Mouse (Mus musculus) left cerebral cortex, adult 18-20 months (tissue): Measurements from ENCODE around the gene Pla2g5. TPM values are rescaled to one million over a fixed set of nuclear protein-coding genes. Genes with fewer than 3 reads are reported as not detected.
A peak's percentile ranks its signal among the peaks of the same experiment; 100 is the strongest.
"Not testable (repeated sequence)": the region's sequence is repeated elsewhere in the genome, so short reads cannot be mapped to it uniquely, and the experiment has no call there.

Source experiments
- DNase-seq, 2 experiments: peaks; one replicate each; pipeline ENCODE4 v3.0.0; 2021 to 2022; ENCODE audit warnings: low spot score in 2 of 2, mixed read lengths in 1 of 2
- total RNA-seq, 2 experiments: library from RNA; stranded (reverse); gene quantifications; 2 replicates each; pipeline ENCODE4 v1.2.3; 2021

Pla2g5 gene
- total RNA-seq, 2 experiments from 2014 or later = 3.6 to 3.9 TPM

DNA sequence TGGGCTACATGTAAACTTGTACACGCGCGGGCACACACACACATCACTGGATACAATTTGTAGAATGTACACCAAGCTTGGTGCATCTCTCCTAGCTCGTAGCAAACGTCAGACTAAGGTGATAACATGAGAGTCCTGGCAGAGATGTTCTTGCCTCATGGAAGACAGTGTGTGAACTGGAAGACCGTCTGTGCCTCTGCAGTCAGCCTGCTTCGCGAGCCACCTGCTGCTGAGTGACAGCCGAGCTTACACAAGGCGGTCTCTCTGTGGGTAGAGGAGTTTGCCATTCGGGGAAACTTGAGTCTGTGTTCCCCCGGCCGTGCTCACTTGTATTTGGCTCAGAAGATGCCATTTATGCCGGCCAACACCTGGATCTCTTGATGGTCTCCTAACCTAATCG, 4.8 kb downstream of the Pla2g5 start:
- DNase-seq = no peak

DNA sequence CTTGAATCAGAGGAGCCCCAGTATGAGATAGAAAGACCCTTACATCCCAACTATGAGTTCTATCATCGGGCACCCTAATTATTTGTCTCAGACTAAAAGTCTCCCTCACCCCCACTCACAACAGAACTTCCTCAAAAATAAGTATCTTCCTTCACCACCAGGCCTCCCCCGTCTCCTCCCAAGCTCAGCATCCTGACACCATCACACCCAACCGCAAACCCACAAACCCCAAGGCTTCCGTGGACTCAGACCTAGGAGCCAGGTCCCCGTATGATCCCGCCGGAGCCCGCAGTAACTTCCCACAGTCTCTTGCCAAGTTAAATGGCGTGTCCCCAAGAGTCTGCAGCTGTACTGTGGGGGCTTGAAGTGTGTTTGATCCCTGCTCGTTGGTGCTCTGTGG, 5.7 kb downstream of the Pla2g5 start:
- DNase-seq = no peak

DNA sequence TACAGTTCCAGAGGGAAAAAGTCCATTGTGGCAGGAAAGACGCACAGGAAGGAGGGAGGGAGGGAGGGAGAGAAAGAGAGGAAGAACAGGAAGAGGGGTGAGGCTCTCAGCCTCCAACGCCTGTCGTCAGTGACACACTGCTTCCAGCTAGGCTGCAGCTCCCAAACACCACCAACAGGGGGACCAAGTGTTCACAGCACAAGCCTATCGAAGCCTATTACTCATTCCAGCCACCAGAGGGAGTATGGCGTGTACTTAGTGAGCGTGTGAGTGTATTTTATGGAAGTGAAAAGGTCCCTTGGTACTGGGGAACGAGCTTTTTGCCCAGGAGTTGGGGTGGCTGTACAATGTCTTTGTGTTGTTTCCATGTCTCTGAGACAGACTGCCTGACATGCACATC, 6.8 kb downstream of the Pla2g5 start:
- peak; percentile 69 to 73 for DNase-seq

DNA sequence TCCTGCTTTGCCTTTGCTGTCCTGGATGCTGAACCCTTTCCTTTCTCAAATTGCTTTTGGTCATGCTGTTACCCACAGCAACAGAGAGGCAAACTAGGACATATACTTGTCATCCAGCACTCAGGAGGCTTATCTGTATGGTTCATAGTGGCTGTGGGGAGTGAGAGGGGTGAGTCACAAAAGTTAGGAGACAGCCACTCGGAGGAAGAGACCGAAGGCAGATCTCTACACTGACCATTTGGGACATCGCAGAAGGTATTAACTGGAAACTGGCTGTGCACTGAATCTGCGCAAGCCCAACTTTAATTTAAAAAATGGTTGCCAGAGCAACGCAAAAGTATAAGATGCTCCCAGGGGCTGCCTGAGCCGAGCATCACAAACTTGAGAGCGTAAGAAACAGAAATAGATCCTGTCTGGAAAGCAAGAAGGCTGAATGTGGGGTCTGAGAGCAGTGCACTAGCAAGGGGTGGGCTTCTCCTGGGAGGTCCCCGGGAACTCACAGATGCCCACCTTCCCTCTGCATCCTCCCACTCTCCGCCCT, 8.1 kb downstream of the Pla2g5 start:
- DNase-seq = no peak

DNA sequence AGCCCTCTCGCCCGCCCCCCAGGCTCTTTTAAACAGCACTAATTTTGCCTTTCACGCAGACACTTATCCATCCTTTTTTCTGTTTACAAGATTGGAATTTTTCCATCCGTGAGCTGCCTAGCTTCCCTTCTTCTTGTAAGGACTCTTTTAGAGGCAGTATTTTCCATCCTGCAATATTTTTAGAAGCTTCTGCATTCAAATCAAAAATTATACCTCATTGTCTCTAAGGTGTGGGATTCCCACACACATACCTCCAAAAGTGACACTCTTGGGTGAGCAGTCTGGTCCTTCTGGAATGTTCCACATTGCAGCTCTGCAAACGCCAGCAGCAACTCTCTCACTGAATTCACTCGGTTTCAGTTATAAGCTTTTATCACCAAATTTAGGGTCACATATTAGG, 10.3 kb downstream of the Pla2g5 start:
- no peak for DNase-seq

DNA sequence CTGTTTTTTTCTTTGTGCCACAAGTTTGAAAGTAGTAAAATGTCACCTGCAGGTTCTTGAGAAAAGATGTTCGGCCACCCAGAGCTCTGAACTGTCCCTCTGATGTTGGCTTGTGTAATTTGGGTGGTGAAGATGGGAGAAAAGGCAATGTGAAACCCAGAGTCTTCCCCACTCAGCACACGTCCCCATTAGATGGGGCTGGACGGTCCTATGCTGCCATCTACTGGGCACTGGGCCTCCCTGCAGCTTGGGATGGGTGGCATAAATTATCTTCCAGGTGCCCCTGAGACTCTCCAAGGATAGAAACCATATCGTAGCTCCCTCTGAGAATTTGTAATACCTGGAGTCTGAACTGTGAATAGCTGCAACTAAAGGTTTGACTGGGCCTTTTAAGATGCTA, 11.8 kb downstream of the Pla2g5 start:
- peak; percentile 83 to 87 for DNase-seq

DNA sequence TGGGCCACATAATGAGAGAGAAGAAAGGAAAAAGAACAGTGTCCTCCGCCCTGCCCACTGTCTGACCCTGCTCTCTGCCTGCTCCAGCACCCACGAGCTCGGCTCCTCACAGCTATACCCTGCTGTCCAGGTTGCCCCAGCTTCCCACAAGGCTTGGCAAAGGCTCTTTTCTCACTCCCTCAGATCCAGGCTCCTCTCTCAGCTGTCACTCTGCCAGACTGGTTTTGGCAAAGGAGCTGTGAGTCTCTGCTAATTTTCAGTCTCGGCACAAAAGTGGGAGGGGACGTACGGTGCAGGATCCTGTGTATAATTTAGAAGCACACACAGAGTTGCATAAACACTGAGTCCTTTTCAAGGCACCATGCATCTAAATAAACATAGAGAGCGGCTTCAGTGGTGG, 21.9 kb downstream of the Pla2g5 start:
- DNase-seq = peak; percentile 86 to 94

DNA sequence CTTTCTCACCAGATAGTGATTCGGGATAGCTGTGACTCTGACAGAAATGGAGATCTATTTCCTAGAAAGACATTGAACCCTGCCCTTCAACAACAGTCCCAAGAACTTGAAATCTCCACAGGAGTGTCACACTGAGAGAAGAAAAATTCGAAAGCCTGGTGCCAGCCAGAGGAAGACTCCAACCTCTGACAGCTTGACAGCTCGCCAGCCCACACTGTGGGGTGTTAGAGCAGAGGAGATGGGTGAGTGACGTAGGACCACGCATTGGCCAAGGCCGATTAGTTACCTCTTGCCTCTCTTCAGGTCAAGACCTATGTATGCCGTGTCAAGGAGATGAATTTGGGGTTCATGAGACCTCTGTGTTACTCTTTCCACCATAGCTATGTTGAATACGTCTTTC, 22.6 kb downstream of the Pla2g5 start:
- DNase-seq = no peak

DNA sequence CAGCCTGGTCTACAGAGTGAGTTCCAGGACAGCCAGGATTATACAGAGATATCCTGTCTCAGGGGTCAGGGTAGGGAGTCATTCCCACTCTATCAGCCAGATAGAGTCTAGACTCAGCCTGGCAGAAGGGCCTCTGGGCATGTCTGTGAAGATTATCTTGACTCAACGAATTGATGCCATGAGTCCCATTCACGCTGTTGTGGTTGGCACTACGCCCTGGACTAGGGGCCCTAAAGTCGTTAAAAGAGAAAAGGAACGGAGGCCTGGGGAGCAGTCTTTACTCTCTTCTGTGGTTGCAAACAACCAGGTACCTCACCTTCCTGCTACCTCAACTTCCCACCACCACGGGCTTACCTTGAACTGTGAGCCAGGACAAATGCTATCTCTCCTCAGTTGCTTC, 23.5 kb downstream of the Pla2g5 start:
- no peak for DNase-seq

DNA sequence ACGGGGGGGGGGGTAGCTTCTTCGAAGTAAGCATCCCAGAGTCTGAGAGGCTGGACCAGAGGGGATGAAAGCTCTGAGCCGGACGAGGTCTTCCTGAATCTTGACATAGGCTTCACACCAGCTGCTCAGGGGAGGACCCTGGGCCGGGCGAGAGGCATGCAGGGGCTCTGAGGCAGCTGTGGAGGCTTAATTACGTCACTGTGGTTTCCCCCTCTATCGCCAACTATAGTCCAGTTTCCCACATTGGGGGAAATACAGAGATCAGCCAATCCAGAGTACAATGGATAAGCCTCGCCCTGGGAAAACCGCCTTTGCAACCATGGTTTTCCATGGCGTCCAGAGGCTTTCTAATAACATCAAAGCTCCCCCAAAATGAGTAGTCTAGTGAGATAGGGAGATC, 36.1 kb downstream of the Pla2g5 start:
- DNase-seq = no peak

DNA sequence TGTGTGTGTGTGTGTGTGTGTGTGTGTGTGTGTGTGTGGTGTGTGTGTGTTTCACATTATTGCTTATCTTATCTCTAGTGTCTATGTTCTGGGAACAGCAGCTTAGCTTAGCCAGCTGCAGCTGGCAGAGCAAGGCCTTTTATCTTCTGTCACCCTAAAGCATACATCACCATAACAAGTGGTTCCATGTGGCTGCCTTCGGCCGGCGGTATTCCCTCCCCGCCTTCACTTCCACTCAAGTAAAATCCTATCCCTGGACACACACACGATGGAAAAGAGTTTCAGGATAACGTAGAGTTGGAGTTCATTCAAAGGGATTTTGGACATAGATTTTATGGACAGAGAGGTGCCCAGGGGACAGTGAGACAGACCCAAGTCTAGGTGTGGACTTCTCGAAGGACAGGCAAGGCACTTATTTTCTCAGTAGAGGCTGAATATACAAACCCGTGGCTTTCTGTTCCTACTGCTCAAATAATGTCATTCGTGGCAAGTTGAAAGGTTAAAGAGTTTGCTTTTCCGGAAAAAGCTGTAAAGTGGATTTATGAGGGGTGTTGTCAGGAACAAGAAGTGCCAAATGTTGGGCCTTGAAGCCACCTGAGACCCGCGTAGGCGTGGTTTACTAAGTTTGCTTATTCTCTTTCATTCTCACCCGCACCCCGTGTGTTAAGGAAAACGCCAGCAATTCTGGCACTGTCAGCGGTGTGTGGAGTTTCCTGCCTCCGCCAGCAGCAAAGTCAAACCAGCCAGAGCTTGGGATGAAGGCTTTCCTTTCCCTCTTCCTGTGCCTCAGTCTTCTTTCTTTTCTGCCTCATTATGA, 37.3 kb downstream of the Pla2g5 start:
- no peak for DNase-seq

DNA sequence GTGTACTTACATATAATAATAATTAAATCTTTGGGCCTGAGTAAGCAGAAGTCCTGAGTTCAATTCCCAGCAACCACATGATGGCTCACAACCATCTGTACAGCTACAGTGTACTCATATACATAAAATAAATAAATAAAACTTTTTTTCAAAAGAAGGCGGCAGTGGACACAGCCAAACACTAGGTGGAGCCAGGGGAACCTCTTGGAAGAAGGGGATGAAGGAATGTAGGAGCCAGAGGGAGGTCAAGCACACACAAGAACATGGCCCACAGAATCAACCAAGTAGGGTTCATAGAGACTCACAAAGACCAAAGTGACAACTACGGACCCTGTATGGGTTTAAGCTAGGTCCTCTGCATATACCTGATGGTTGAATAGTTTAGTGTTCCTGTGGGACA, 38.6 kb downstream of the Pla2g5 start:
- DNase-seq = no peak

DNA sequence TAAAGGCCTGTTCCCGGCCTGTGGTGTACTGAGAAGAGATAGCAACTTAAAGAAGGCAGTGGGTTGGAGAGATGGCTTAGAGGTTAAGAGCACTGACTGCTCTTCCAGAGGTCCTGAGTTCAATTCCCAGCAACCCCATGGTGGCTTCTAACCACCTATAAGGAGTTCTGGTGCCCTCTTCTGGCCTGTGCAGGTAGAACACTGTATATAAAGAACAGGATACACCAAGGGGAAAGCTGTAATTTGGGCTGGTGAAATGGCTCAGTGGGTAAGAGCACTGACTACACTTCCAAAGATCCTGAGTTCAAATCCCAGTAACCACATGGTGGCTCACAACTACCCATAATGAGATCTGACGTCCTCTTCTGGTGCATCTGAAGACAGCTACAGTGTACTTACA, 39.1 kb downstream of the Pla2g5 start:
- DNase-seq = not testable (repeated sequence)

DNA sequence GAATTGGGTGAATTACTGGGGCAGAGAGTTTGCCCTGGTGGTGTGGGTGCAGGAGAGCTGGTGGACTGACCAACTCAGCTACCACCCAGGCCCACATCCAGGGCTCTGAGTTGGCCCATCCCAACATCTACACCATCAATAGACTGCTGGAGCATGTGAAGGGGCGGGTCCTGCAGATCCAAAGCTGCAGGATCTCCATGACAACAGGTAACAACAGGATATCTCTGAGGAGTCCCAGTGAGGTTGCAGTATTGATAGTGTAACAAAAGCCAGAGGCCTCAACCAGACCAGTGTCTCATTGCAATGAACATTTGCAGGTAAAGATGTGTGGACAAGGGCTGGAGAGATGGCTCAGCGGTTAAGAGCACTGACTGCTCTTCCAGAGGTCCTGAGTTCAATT, 42.2 kb downstream of the Pla2g5 start:
- DNase-seq = no peak

DNA sequence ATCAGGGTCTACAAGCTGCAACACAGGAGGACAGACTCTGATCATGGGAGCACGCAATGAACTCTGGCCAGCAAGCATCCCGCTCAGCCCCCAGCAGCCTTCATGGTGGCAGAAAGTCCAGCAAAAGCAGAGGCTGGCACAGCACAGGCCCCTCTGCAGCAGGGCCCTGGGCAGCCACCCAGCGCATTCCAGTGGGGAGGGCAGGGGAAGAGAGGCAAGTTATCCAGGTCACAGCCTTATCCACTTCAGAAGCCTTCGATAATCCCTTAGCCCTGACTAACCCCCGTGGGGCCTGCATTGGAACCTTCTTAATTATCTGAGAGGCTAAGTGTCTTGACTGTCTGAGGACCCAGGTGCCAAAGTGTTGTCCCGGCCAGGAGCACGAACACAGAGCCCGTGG, 44.2 kb downstream of the Pla2g5 start:
- no peak for DNase-seq

DNA sequence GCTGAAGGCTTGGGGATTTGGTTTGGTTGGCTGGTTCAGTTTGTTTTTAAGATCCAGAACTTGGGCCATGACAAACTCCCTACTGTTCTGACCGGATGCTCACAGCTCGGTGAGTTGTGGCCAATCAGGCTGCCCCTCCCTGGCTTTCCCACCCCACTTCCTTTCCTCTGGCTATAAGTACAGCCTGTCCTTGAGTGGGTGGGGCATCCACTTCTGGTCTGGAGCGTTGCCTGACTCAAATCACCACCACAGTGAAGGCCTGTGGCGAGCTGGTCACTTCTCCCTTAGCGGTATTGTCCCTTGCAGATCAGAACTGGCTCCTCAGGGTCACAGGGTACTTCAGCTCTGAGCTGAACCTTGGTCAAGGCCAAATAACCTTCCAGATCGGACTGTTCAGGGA, 45.5 kb downstream of the Pla2g5 start:
- DNase-seq = no peak

DNA sequence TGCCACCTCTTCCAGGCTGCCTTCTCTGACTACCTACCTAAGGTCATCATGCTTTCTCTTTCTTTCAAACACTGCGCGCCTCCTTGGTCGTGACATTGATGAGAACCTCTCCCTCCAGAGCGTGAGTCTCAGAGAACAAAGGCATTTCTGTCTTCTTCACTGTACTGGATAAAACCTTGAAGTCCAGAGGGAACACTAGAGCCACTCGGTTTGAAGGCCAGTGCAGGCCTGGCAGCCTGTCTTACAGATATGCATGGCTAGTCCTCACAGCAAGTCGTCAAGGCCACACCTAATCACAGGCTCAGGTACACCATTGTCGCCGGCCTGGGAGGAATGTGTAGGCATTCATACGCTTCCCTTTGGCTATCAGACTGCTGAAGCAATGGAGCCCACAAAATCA, 47.1 kb downstream of the Pla2g5 start:
- DNase-seq = no peak

DNA sequence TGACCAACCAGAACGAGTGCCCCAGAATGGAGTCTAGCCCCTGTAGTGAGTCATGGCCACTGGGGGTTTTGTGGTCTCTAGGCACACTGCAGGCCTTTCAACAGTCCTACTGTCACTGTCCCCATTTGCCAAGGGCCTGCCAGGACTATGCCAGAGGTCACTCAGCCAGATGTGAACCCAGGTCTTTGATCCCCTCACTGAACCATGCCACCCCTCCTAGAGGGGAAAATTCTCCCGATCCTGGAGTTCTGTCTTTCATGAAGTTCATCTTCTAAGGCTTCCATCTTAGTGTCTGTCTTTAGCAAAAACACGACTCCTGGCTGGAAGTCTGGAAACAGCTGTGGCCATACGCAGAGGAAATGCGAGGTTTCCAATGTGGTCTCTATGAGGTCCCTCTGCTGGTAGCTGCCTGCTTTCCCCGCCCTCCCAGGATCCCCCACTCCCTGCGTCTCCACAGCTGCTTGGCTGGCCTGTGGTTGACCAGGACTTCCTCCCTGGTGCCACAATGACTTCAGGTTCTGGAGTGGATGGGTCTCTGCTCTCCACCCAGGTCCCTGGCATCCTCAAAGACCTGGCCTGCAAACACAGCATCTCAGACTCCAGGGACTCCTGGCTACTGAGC, 56.3 kb downstream of the Pla2g5 start:
- no peak for DNase-seq

DNA sequence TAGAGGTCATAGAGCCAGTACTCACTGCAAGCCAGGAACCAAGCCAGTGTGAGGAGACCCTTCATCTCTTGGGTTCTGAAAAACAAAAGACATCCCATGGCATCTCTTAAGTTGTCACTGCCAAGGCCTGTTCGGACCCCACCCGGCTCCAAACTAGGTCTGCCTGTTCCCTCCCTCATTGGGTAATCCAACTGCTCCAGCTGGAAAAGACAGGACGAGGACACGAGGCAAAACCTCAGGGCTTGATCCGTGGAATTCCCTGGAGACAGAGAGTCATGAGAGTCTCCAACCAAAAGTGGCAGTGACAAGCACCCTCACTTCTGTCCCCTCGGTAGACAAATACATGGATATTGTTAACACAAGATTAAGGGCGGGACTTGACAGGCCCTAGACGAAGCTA, 57.1 kb downstream of the Pla2g5 start:
- DNase-seq = no peak

DNA sequence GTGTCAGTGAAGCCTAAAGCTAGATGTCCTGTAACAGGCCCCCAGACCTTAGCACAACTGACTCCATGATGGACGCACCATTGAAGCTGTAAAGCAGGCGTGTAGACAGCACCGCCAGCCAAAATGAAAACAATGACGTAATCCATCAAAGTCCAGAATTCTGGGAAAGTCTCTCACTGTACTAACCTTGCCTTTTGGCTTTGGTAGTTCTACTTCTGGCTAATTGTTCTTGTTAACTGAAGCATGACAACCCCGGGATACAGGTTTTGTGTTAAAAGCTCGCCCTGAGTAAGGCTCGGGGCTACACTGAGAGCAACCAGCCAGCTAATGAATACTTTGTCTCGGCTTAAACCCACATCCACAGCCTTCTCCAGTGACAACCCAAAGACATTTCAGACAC, 58.0 kb downstream of the Pla2g5 start:
- DNase-seq = no peak

DNA sequence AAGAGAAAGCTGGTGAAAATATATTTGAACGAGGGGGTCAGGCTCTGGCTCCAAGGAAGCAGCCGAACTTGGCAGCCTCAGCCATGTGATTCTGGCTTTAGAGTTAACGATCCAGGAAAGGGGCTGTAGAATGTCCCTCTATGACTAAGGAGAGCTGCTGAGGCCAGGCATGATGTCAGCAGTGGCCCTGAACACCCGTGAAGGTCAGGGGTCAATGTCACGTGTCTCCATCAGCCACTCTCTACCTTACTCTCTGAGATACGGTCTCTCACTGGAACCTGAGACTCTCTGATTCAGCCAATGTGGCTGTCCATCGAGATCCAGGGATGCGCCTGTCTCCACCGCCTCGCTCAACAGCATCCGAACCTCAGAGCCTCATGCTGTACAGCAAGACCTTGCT, 60.4 kb downstream of the Pla2g5 start:
- DNase-seq = no peak

DNA sequence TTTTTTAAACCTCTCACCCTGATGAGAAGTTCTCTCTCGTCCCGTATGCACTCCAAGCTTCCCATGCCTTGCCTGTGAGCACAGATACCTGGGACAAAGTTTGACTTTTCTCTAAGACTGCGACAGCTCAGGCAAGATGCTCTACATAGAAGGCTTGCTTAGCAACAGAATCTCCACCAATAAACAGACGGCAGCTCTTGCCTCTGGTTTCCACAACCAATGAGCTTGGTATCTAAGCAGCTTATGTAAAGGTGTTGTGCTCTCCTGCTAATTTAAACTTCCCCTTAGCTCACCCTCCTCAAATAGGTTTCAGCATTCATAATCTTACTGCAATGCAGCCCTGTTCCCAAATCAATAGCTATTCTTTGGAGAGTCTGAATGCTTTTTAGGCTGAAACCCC, 61.7 kb downstream of the Pla2g5 start:
- DNase-seq = peak; percentile 26 to 50
